Mouse (Mus musculus) forebrain, embryonic 16.5 days (tissue): Measurements from ENCODE around the gene Ptprf. TPM values are rescaled to one million over a fixed set of nuclear protein-coding genes. Genes with fewer than 3 reads are reported as not detected.

Experiments
- ATAC-seq: fragments of 200-750 bp; cut with Nextera tagmentation; 2 replicates; pipeline ENCODE4 v1.8.0; 2017; ENCODE audit warnings: mild to moderate bottlenecking, moderate library complexity
- H3K27ac ChIP-seq: fragments of 300-500 bp; sonication (generic); 2 replicates; pipeline ENCODE4 v1.5.1; 2014; ENCODE audit warnings: low read length, control low read depth
- H3K27me3 ChIP-seq: fragments of 300-500 bp; sonication (generic); replicated peaks from 2 replicates; pipeline ENCODE4 v1.6.1; 2014; ENCODE audit warnings: low read length; ENCODE audit not compliant: control insufficient read depth, insufficient read depth
- H3K36me3 ChIP-seq: fragments of 300-500 bp; sonication (generic); 2 replicates; pipeline ENCODE4 v1.6.1; 2014; ENCODE audit not compliant: control insufficient read depth, insufficient read depth
- H3K4me1 ChIP-seq: fragments of 300-500 bp; sonication (generic); replicated peaks from 2 replicates; pipeline ENCODE4 v1.6.1; 2014; ENCODE audit warnings: low read length; ENCODE audit not compliant: control insufficient read depth, insufficient read depth
- H3K4me2 ChIP-seq: fragments of 300-500 bp; sonication (generic); 2 replicates; pipeline ENCODE4 v1.6.1; 2014; ENCODE audit warnings: mild to moderate bottlenecking, low read length, control low read depth
- H3K4me3 ChIP-seq: fragments of 300-500 bp; sonication (generic); replicated peaks from 2 replicates; pipeline ENCODE4 v1.5.1; 2014; ENCODE audit warnings: mild to moderate bottlenecking, low read length, control low read depth
- H3K9ac ChIP-seq: fragments of 300-500 bp; sonication (generic); replicated peaks from 2 replicates; pipeline ENCODE4 v1.6.1; 2014; ENCODE audit warnings: low read depth, low read length, control low read depth
- H3K9me3 ChIP-seq: fragments of 300-500 bp; sonication (generic); 2 replicates; pipeline ENCODE4 v1.6.1; 2016; ENCODE audit warnings: low read length; ENCODE audit not compliant: control insufficient read depth
- WGBS: fragments of 180-500 bp; shearing (Covaris S2); extraction: QIAGEN DNeasy Blood & Tissue Kit; methylation state at CpG from one replicate; pipeline ENCODE4 v1.1.7; 2014; 5-methylcytosine and 5-hydroxymethylcytosine counted together
- microRNA-seq: library from miRNA; unstranded; fragments of <30 nt; microRNA quantifications from one replicate; pipeline ENCODE4, GENCODE M21; 2017
- polyA plus RNA-seq: library from polyadenylated mRNA; unstranded; fragments of >200 nt; fragmentation: Nextera tagmentation; extraction: Ambion mirVana; gene quantifications from 2 replicates; pipeline ENCODE4 v1.2.1, GENCODE M21; 2015

Gene Ptprf
- polyA plus RNA-seq, 1 experiment from 2014 or later, result 81.6 TPM

GRCm38 (mm10) chr4:118179467-118180300, 111.5 kb downstream of the Ptprf start, which contains the start of gene Kdm4a:
Gene Kdm4a, minus strand, starts transcription at chr4:118180043.
- H3K4me1 ChIP-seq, result peaks cover 15% of the 10 kb centered on the region
- under 1% methylated on average over 38 of the region's 38 CpGs for WGBS
- H3K9ac ChIP-seq, result peak within 1 kb of the TSS; percentile 92
- no peaks in the 10 kb centered on the region for H3K27me3 ChIP-seq
- H3K27ac ChIP-seq, result peak within 1 kb of the TSS; percentile 99
- H3K36me3 ChIP-seq, result peaks cover 26% of the 10 kb centered on the region
- H3K9me3 ChIP-seq, result no peaks in the 10 kb centered on the region
- ATAC-seq, result peak; percentile 99
- peak within 1 kb of the TSS; percentile 80 for H3K4me2 ChIP-seq
- peak within 1 kb of the TSS; percentile 79 for H3K4me3 ChIP-seq

GRCm38 (mm10) chr4:118178952-118179466, 112.2 kb downstream of the Ptprf start:
- Histone ChIP-seq H3K9me3 (no peaks in the 10 kb centered on the region), H3K9ac (peak overlapping the region; percentile 92), H3K4me3 (peak overlapping the region; percentile 79), H3K4me1 (peaks cover 15% of the 10 kb centered on the region), H3K36me3 (peaks cover 33% of the 10 kb centered on the region), H3K27me3 (no peaks in the 10 kb centered on the region), H3K4me2 (peak overlapping the region; percentile 80), H3K27ac (peak overlapping the region; percentile 99)
- no peak for ATAC-seq
- WGBS, result 1% methylated on average over 12 of the region's 12 CpGs

GRCm38 (mm10) chr4:118172461-118172860, 118.7 kb downstream of the Ptprf start:
- peaks cover 66% of the 10 kb centered on the region for H3K36me3 ChIP-seq
- no peak overlapping the region for H3K9ac ChIP-seq
- no peaks in the 10 kb centered on the region for H3K27me3 ChIP-seq
- no peaks in the 10 kb centered on the region for H3K9me3 ChIP-seq
- H3K4me1 ChIP-seq, result no peaks in the 10 kb centered on the region
- 91% methylated on average over 12 of the region's 12 CpGs for WGBS
- H3K27ac ChIP-seq, result no peak overlapping the region
- no peak overlapping the region for H3K4me2 ChIP-seq
- no peak overlapping the region for H3K4me3 ChIP-seq
- no peak for ATAC-seq

GRCm38 (mm10) chr4:118171006-118171405, 120.2 kb downstream of the Ptprf start:
- WGBS, result 90% methylated on average over 9 of the region's 9 CpGs
- no peak for ATAC-seq

GRCm38 (mm10) chr4:118162123-118162522, 129.1 kb downstream of the Ptprf start:
- Histone ChIP-seq H3K4me3 (no peak overlapping the region), H3K27me3 (no peaks in the 10 kb centered on the region), H3K9me3 (no peaks in the 10 kb centered on the region), H3K27ac (no peak overlapping the region), H3K36me3 (peaks cover 81% of the 10 kb centered on the region), H3K9ac (no peak overlapping the region), H3K4me2 (no peak overlapping the region), H3K4me1 (no peaks in the 10 kb centered on the region)
- 95% methylated on average over 12 of the region's 12 CpGs for WGBS
- no peak for ATAC-seq

More at GRCm38 (mm10) chr4:118171006-118171405, 120.2 kb downstream of the Ptprf start:
- Histone ChIP-seq H3K27ac (no peak overlapping the region), H3K4me1 (no peaks in the 10 kb centered on the region), H3K9ac (no peak overlapping the region), H3K36me3 (peaks cover 64% of the 10 kb centered on the region), H3K9me3 (no peaks in the 10 kb centered on the region), H3K4me2 (no peak overlapping the region), H3K4me3 (no peak overlapping the region), H3K27me3 (no peaks in the 10 kb centered on the region)

Small RNA genes within 50 kb of the gene (microRNA-seq; reads per million reads assigned to microRNA genes)
- 2.7 reads per million, percentile 9 among the genes with 10 or more reads in this experiment for gene Mir7226

Other genes with a start within 250 kb of the Ptprf start
- gene St3gal3, start 156.5 kb downstream of the Ptprf start, polyA plus RNA-seq, result 12.6 and 14.1 TPM in 2 replicates
- 61.5 and 65.7 TPM in 2 replicates for gene Kdm4a, start 111.4 kb downstream of the Ptprf start, polyA plus RNA-seq
- gene Szt2, start 117.9 kb upstream of the Ptprf start, polyA plus RNA-seq, result 10.2 and 11.6 TPM in 2 replicates
- gene Med8, start 117.9 kb upstream of the Ptprf start, polyA plus RNA-seq, result 113 and 116 TPM in 2 replicates
- gene Elovl1, start 136.7 kb upstream of the Ptprf start, polyA plus RNA-seq, result 25.9 TPM in 2 replicates
- 87.8 and 113 TPM in 2 replicates for gene Cdc20, start 145.9 kb upstream of the Ptprf start, polyA plus RNA-seq
- gene Mpl, start 166.1 kb upstream of the Ptprf start, polyA plus RNA-seq, result 0.22 TPM in 1 of 2 replicates, not detected in the other
- 12.7 and 14.1 TPM in 2 replicates for gene Tie1, start 198.7 kb upstream of the Ptprf start, polyA plus RNA-seq
- 0.26 TPM in 1 of 2 replicates, not detected in the other for gene 2610528J11Rik, start 235.6 kb upstream of the Ptprf start, polyA plus RNA-seq